Mouse (Mus musculus) megakaryocyte, embryonic 14.5 days (primary cell): ENCODE data around the gene Cyp39a1. TPM values are rescaled to one million over a fixed set of nuclear protein-coding genes. Genes with fewer than 3 reads are reported as not detected.

Experiments used
- H3K27me3 ChIP-seq: replicated peaks from 2 replicates; pipeline ENCODE3; 2012; ENCODE audit warnings: inconsistent platforms
- H3K36me3 ChIP-seq: replicated peaks from 2 replicates; pipeline ENCODE3; 2012; ENCODE audit warnings: low read length, inconsistent platforms, mixed read lengths
- H3K4me1 ChIP-seq: 2 replicates; pipeline ENCODE4 v1.6.1; 2012; ENCODE audit warnings: inconsistent platforms
- H3K4me3 ChIP-seq: replicated peaks from 2 replicates; pipeline ENCODE3; 2012; ENCODE audit warnings: moderate library complexity, mild to moderate bottlenecking, inconsistent platforms
- H3K9me3 ChIP-seq: 2 replicates; pipeline ENCODE4 v1.6.1; 2012; ENCODE audit warnings: inconsistent platforms
- FLI1 ChIP-seq: IDR thresholded peaks from 2 replicates; pipeline ENCODE4 v1.6.1; 2012; ENCODE audit warnings: low read length, inconsistent platforms, mixed read lengths
- GATA1 ChIP-seq: IDR thresholded peaks from 3 replicates; pipeline ENCODE4 v1.6.1; 2012; ENCODE audit warnings: mixed read lengths, low read length, inconsistent platforms, borderline replicate concordance
- polyA plus RNA-seq: library from polyadenylated mRNA; stranded (reverse); fragments of >175 nt; gene quantifications from 2 replicates; pipeline ENCODE4 v1.2.3, GENCODE M21; 2012; ENCODE audit warnings: low replicate concordance; ENCODE audit not compliant: insufficient read depth

The Cyp39a1 gene
- polyA plus RNA-seq, 1 experiment = not detected

- Histone ChIP-seq H3K36me3 (no peaks in the 10 kb centered on the region), H3K4me3 (no peak overlapping the region), H3K27me3 (no peaks in the 10 kb centered on the region), H3K4me1 (no peaks in the 10 kb centered on the region), H3K9me3 (peaks cover 10% of the 10 kb centered on the region)
- no peak for TF ChIP-seq GATA1
- TF ChIP-seq FLI1 = no peak
These were observed 44.5 kb downstream of the Cyp39a1 start for GRCm38 (mm10) chr17:43711557-43712352.

DNA sequence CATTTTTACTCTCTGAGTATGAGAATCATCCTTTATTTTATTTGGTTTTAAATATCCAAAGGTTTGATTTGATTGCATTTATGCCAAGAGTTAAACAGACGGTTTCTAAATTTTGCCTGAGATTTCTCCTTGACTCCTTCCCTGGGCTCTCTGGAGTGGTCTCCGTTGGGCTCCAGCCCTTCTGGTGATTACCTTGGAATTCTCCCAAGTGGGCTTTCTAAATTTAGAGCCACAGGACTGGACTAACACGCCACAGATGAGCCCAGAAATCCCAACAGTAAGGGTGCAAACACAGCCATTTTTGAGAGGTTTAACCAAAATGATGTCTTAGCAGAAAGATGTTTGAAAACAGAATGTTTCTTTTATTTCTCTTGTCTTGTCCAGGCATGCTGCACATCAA, 47.0 kb downstream of the Cyp39a1 start:
- TF ChIP-seq GATA1 (no peak), FLI1 (no peak)
- Histone ChIP-seq H3K4me1 (no peaks in the 10 kb centered on the region), H3K36me3 (no peaks in the 10 kb centered on the region), H3K4me3 (no peak overlapping the region), H3K27me3 (no peaks in the 10 kb centered on the region), H3K9me3 (peaks cover 5% of the 10 kb centered on the region)

DNA sequence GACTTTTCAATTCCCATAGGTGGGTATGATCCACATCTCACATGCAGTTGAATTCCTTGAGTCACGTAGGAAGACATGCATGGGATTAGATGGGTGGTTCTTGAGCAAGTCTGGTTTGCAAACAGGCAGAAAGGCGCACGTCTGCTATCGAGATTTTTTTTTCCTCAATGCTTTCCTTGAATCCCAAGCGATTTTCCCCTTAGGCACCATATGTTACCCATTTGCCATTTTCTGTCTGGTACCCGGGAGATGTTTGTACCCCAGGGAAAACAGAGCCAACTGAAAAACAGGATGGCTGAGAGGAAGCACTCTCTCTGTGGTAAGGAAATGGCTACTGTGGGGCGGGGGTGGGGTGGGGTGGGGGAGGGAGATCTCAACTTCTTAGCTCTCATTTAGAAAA, 49.4 kb downstream of the Cyp39a1 start:
- no peaks in the 10 kb centered on the region for H3K36me3 ChIP-seq
- TF ChIP-seq FLI1 (no peak), GATA1 (no peak)
- H3K9me3 ChIP-seq = peaks cover 5% of the 10 kb centered on the region
- H3K4me1 ChIP-seq = no peaks in the 10 kb centered on the region
- H3K4me3 ChIP-seq = no peak overlapping the region
- H3K27me3 ChIP-seq = no peaks in the 10 kb centered on the region

DNA sequence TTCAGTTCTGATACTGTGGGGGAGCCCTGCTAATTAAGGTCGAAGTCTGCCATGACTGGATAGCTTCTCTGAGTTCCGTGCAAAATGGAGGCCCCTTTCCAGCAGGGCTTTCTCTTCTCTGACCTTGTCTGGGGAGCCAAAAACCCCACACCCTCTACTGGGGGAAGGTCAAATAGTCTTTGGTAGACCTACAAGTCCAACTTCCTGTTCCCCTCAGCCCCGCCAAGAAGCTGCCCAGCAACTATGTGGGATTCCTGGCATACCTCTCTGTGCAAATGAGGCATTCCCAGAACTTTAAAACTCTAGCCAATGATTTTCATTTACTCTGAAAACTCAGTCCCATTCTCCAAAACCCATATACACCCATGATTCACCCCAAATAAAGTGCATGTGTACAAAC, 52.2 kb downstream of the Cyp39a1 start:
- no peak overlapping the region for H3K4me3 ChIP-seq
- H3K9me3 ChIP-seq = peaks cover 2% of the 10 kb centered on the region
- no peaks in the 10 kb centered on the region for H3K4me1 ChIP-seq
- no peaks in the 10 kb centered on the region for H3K27me3 ChIP-seq
- no peaks in the 10 kb centered on the region for H3K36me3 ChIP-seq
- no peak for TF ChIP-seq GATA1
- TF ChIP-seq FLI1 = no peak

GRCm38 (mm10) chr17:43724480-43724879, 57.3 kb downstream of the Cyp39a1 start:
- no peak for TF ChIP-seq GATA1
- TF ChIP-seq FLI1 = no peak

GRCm38 (mm10) chr17:43731327-43731726, 64.1 kb downstream of the Cyp39a1 start:
- Histone ChIP-seq H3K4me1 (no peaks in the 10 kb centered on the region), H3K27me3 (no peaks in the 10 kb centered on the region), H3K36me3 (no peaks in the 10 kb centered on the region), H3K4me3 (no peak overlapping the region), H3K9me3 (no peaks in the 10 kb centered on the region)
- no peak for TF ChIP-seq FLI1
- no peak for TF ChIP-seq GATA1

More at GRCm38 (mm10) chr17:43724480-43724879, 57.3 kb downstream of the Cyp39a1 start:
- Histone ChIP-seq H3K9me3 (peaks cover 6% of the 10 kb centered on the region), H3K27me3 (no peaks in the 10 kb centered on the region), H3K36me3 (no peaks in the 10 kb centered on the region), H3K4me1 (no peaks in the 10 kb centered on the region), H3K4me3 (no peak overlapping the region)

GRCm38 (mm10) chr17:43731976-43732375, 64.8 kb downstream of the Cyp39a1 start:
- no peaks in the 10 kb centered on the region for H3K4me1 ChIP-seq
- no peak overlapping the region for H3K4me3 ChIP-seq
- no peaks in the 10 kb centered on the region for H3K36me3 ChIP-seq
- no peaks in the 10 kb centered on the region for H3K27me3 ChIP-seq
- no peak for TF ChIP-seq FLI1
- TF ChIP-seq GATA1 = no peak
- H3K9me3 ChIP-seq = no peaks in the 10 kb centered on the region

DNA sequence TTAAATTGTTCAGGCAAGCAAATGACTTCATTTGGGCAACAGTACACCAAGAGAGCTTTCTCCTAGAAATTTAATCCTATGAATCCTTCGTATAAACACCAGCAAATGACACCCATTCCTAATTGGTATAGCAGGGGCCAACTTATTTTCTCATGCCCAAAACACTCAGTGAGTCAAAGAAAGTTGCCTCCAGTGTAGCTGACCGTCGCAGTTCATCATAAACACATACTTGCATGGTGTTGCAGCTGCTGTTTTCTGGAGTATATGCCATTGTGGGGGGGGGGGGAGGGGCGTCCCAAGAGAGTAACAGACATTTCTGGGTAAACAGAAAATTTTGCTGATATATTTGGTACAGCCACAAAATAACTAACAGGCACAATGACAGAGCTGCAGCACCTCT, 67.0 kb downstream of the Cyp39a1 start:
- no peaks in the 10 kb centered on the region for H3K27me3 ChIP-seq
- H3K4me1 ChIP-seq = no peaks in the 10 kb centered on the region
- 0 out of 2 replicates have a peak, but pooled peaks cover 4% of the 10 kb centered on the region for H3K9me3 ChIP-seq
- H3K4me3 ChIP-seq = no peak overlapping the region
- no peak for TF ChIP-seq GATA1
- TF ChIP-seq FLI1 = no peak
- H3K36me3 ChIP-seq = no peaks in the 10 kb centered on the region

DNA sequence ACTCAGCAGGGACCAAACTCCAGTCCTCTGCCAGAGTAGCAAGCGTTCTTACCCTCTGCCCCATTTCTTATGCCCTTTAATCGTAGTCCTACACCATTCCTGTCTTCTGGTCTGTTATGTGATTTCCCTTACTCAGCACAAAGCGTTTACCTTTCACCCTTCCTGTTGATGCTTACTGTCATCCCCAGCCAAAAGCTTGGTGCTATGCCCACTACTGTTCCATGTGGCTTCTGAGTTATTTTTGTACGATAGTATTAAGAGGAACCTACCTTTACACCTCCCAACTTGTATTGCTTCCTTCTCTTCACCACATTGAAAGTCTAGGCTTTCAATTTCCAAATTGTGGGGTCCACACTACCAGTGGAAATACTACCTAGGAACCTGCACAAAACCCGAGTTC, 76.7 kb downstream of the Cyp39a1 start:
- Histone ChIP-seq H3K27me3 (no peaks in the 10 kb centered on the region), H3K9me3 (peaks cover 4% of the 10 kb centered on the region; the same call in 1 of the 2 replicates), H3K4me1 (no peaks in the 10 kb centered on the region), H3K4me3 (no peak overlapping the region), H3K36me3 (no peaks in the 10 kb centered on the region)
- no peak for TF ChIP-seq FLI1
- no peak for TF ChIP-seq GATA1

DNA sequence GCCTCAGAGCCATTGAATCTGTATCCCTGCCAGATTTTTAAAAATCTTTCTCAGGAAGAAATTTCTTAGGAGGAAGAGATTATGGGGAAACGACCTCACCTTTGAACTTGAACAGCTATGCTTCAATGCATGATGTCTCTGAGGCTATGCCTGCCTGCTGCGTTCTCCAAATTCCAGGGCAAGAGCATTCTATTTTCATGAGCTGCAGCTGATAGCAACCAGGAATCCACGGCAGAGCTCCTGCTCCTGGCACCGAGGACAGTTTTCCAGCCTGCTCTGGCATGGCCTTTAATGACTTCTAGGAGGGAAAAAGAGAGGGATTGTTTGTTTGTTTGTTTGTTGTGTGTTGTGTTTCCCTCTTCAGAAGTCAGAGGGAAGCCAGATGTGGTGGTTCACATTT, 77.2 kb downstream of the Cyp39a1 start:
- TF ChIP-seq FLI1 = no peak
- TF ChIP-seq GATA1 = no peak
- H3K4me1 ChIP-seq = no peaks in the 10 kb centered on the region
- no peak overlapping the region for H3K4me3 ChIP-seq
- peaks cover 4% of the 10 kb centered on the region; the same call in 1 of the 2 replicates for H3K9me3 ChIP-seq
- no peaks in the 10 kb centered on the region for H3K36me3 ChIP-seq
- no peaks in the 10 kb centered on the region for H3K27me3 ChIP-seq
